Mouse (Mus musculus) adrenal gland, postnatal 4 days (tissue): Measurements from ENCODE around the gene Itpkb. TPM values are rescaled to one million over a fixed set of nuclear protein-coding genes. Genes with fewer than 3 reads are reported as not detected.

Experiments used
- DNase-seq, 2 experiments: peaks; one replicate each; pipeline ENCODE4 v3.0.0; 2021 to 2022; ENCODE audit warnings: low spot score in 2 of 2, mixed read lengths in 2 of 2
- total RNA-seq, 2 experiments: library from RNA; stranded (reverse); gene quantifications; 2 replicates each; pipeline ENCODE4 v1.2.3; 2021

Gene Itpkb
- total RNA-seq, 2 experiments from 2014 or later, result 73.5 to 77.8 TPM

GRCm38 (mm10) chr1:180313517-180314440 lies 16.5 kb upstream of the Itpkb start:
- no peak for DNase-seq

- DNase-seq, result no peak
Measured at GRCm38 (mm10) chr1:180314641-180315040, 15.6 kb upstream of the Itpkb start.

- no peak for DNase-seq
Measured at GRCm38 (mm10) chr1:180315127-180315526, 15.2 kb upstream of the Itpkb start.

- no peak for DNase-seq
Measured at GRCm38 (mm10) chr1:180317450-180317849, 12.8 kb upstream of the Itpkb start.

- DNase-seq, result no peak
Measured at GRCm38 (mm10) chr1:180318407-180318806, 11.9 kb upstream of the Itpkb start.

GRCm38 (mm10) chr1:180319895-180320294 lies 10.4 kb upstream of the Itpkb start:
- no peak for DNase-seq

- no peak for DNase-seq
Measured at GRCm38 (mm10) chr1:180322896-180323295, 7.4 kb upstream of the Itpkb start.

- DNase-seq, result no peak
Measured at GRCm38 (mm10) chr1:180323491-180323890, 6.8 kb upstream of the Itpkb start.

GRCm38 (mm10) chr1:180324271-180324670 lies 6.0 kb upstream of the Itpkb start:
- no peak for DNase-seq

GRCm38 (mm10) chr1:180328794-180329665 lies 1.3 kb upstream of the Itpkb start:
- DNase-seq, result no peak

- no peak for DNase-seq
Measured at GRCm38 (mm10) chr1:180329706-180330105, 579 bp upstream of the Itpkb start.

GRCm38 (mm10) chr1:180330707-180331545 lies 641 bp downstream of the Itpkb start:
- DNase-seq, result no peak

- DNase-seq, result no peak
Measured at GRCm38 (mm10) chr1:180331546-180332075, 1.3 kb downstream of the Itpkb start.

GRCm38 (mm10) chr1:180332076-180332927 lies 2.0 kb downstream of the Itpkb start:
- no peak for DNase-seq

GRCm38 (mm10) chr1:180332928-180333440 lies 2.7 kb downstream of the Itpkb start:
- DNase-seq, result no peak

- no peak for DNase-seq
Measured at GRCm38 (mm10) chr1:180333588-180333987, 3.3 kb downstream of the Itpkb start.

GRCm38 (mm10) chr1:180334541-180334940 lies 4.3 kb downstream of the Itpkb start:
- DNase-seq, result no peak

- DNase-seq, result no peak
Measured at GRCm38 (mm10) chr1:180335513-180336375, 5.5 kb downstream of the Itpkb start.

GRCm38 (mm10) chr1:180338358-180338757 lies 8.1 kb downstream of the Itpkb start:
- DNase-seq, result no peak
